17 mouse cellular contexts compared by ENCODE assay signal in the genomic region with DNA sequence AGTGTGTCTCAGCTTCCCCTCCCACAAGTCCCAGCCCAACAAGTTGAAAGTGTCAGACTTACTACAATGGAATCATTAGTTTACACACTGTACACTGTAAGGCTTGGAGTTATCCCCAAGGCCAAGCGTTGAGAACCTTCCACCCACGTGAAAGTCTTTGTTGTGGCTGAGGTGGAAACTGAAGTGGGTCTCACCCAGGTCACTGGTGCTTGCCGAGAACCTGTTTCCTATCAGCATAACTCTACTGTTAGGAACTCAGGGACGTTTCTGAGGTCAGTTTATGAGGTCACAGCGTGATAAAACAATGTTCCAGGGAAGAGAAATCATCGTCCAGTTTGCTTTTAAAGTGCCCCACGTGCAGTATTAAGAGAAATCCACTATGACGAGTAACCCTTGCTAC.
"Had no signal": no experiment of that assay in that cellular context is flagged by ENCODE, and none has a peak within 500 bp of the region (broad histone marks: within the 10 kb centered on the region; RNA-seq: fewer than 3 reads in every experiment).

No protein-coding gene starts in this region.

- H3K4me3 ChIP-seq: kidney, embryonic 15.5 days; left cerebral cortex, adult 2 months; liver, embryonic 13.5 days; stomach, embryonic 15.5 days had no signal

- H3K9me3 ChIP-seq: kidney, embryonic 15.5 days; liver, embryonic 13.5 days; stomach, embryonic 15.5 days had no signal

- H3K9ac ChIP-seq: kidney, embryonic 15.5 days; liver, embryonic 13.5 days; stomach, embryonic 15.5 days had no signal

- H3K4me2 ChIP-seq: kidney, embryonic 15.5 days; liver, embryonic 13.5 days; stomach, embryonic 15.5 days had no signal

- H3K4me1 ChIP-seq: kidney, embryonic 15.5 days; liver, embryonic 13.5 days; stomach, embryonic 15.5 days had no signal

- H3K27me3 ChIP-seq: kidney, embryonic 15.5 days; liver, embryonic 13.5 days; stomach, embryonic 15.5 days had no signal

- DNase-seq: kidney, adult 11 months; kidney, adult 8-10 months; kidney, postnatal 10 days; kidney, postnatal 36 days; layer of hippocampus, postnatal 36 days; liver, embryonic 13.5 days; lung, adult 2 months; lung, postnatal 14 days; lung, postnatal 4 days; midbrain, embryonic 14.5 days; retina, postnatal 1 day; right cerebral cortex, postnatal 25 days; spleen, adult 18-20 months; thymus, postnatal 4 days had no signal

- H3K27ac ChIP-seq: kidney, embryonic 15.5 days; left cerebral cortex, adult 2 months; liver, embryonic 13.5 days; stomach, embryonic 15.5 days had no signal
